Mouse (Mus musculus) thymus, adult 18-20 months (tissue): ENCODE measurements around the gene Plxdc2.
"Not testable (repeated sequence)": the region's sequence is repeated elsewhere in the genome, so short reads cannot be mapped to it uniquely, and the experiment has no call there.

Experiments
- DNase-seq, 2 experiments: peaks; one replicate each; pipeline ENCODE4 v3.0.0; 2022; ENCODE audit warnings: mixed read lengths in 2 of 2

Plxdc2 gene

GRCm38 (mm10) chr2:16759766-16760165 is 403.7 kb downstream of the Plxdc2 start:
- no peak for DNase-seq

DNA sequence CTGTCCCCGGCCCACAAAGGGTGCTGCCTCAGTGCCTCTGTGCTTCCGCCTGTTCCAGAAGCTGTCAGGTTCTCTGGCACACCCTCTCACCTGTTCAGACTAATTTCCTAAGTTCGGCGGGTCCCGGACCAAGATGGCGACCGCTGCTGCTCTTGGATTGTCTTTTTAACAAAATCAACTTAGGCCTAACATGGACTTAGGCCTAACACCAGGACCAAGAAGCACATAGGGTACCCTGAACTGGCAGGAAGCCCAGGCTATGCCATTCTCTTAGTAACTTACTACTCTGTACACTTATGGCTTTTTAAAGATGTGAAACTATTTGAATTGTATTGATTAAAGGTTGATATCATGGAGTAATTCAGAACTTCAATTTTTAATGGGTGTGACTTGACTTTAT is 413.0 kb downstream of the Plxdc2 start:
- DNase-seq: not testable (repeated sequence)

GRCm38 (mm10) chr2:16773398-16774113 is 417.5 kb downstream of the Plxdc2 start:
- no peak for DNase-seq

DNA sequence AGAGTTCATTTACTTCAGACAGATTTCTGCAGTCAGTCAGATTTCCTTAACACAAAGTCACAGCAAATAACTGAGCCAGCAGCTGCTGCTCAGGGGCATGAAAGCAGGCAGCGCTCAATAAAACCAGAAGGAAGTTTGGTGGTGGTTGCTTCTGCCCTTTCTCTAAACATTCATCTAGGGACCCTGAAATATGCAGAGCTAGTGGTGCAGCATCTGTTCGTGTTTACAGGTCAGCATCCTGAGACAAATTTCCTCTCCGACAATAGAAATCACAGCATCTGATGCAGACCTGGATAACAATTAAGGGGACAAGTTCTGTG is 418.0 kb downstream of the Plxdc2 start:
- no peak for DNase-seq

GRCm38 (mm10) chr2:16795283-16795682 is 439.2 kb downstream of the Plxdc2 start:
- no peak for DNase-seq
